Mouse (Mus musculus): ENCODE results near the gene Mafg. TPM values are rescaled to one million over a fixed set of nuclear protein-coding genes. Genes with fewer than 3 reads are reported as not detected.
A peak's percentile ranks its signal among the peaks of the same experiment; 100 is the strongest.

The Mafg gene
- total and polyA plus RNA-seq, 3 experiments: 32.8 to 45.2 (median 35.7) TPM

DNA sequence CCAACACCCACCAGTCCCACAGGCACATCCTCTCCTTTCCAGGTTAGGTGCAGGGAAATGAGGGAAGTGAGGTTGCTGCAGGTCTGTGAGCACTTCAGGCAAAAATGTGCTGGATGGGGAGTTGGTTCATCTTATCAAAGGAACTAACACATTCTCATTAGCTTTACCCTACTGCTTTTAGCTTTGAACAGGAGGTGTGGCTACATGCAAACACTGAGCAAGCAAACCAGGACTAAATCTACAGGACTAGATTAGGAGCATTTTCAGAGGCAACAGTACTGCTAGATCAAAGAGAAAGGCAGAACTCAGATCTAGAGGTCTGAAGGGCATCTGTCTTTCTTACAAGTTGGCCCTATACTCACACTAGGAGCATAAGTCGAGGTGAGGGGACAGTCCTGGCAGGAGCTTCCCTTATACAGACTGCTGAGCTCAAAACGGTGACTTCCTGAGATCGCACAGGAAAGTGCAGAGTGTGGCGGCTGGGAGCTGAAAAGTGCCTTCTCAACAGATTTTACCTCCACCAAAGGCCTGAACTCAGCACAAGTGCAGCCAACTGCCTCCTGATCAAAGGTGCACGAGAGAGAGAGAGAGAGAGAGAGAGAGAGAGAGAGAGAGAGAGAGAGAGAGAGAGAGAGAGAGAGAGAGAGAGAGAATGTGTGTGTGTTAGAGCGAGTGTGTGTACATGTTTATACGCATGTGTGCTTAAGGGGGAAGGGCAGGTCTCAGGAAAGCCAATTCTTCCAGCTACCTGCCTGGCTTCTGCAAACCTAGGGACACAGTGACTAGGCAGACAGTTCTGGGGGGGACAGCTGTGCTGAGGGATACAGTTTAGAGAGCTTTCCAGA is 2.3 kb downstream of the Mafg start:
- H3K27me3 ChIP-seq (ENCODE audit: control insufficient read depth, insufficient read depth, low read length): no peaks in the 10 kb centered on the region
- WGBS: 25% methylated on average over 7 of the region's 7 CpGs
- H3K79me2 ChIP-seq (replicated peaks; ENCODE audit: control insufficient read depth, insufficient read depth, low read length): peaks cover 4% of the 10 kb centered on the region; the same call in 1 of the 2 replicates
- H3K4me3 ChIP-seq: no peak overlapping the region
- H3K4me1 ChIP-seq (ENCODE audit: control insufficient read depth, insufficient read depth, low read length): peaks cover 22% of the 10 kb centered on the region
- H3K27ac ChIP-seq: peak overlapping the region; percentile 69
- TF ChIP-seq EP300 (IDR thresholded peaks at IDR 0.05; ENCODE audit: insufficient read depth, low read depth, low read length) (no peak), CTCF (IDR thresholded peaks at IDR 0.05) (no peak), POLR2A (IDR thresholded peaks at IDR 0.05; ENCODE audit: insufficient read depth, low read depth, low read length) (no peak)
- DNase-seq: no peak
- H3K9ac ChIP-seq (ENCODE audit: low read depth, low read length): 0 out of 2 replicates have a peak overlapping the region, but pooled peaks have one; percentile 5
- H3K36me3 ChIP-seq (ENCODE audit: control insufficient read depth, insufficient read depth, low read length): no peaks in the 10 kb centered on the region
- intact Hi-C loops (cut with DNase I): loop anchor here (5.0 kb wide), 1 partner anchor 41 kb away; the partner anchor contains the start of gene Aspscr1

DNA sequence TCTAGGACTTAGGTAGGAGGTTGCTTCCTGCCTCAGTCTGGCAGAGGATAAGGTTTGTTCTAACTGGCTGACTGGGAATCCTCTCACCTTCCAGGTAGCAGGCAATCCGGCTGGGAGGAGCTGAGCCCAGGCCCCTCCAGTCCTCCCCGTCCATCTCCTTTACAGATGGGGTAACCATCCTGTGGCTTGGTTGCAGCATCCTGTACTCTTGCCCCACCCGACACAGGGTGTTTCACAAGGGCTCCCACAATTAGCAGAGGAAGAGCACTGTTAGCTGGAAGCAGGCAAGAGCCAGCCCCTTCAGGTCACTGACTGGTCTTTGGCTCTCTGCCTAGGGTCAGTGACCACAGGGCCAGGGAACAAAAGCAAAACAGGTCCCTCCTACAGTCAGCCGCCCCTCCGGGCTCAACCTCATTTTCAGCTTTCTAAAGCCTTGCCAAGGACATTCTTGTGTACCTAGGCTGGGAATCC is 3.0 kb downstream of the Mafg start:
- H3K4me3 ChIP-seq: 0 out of 2 replicates have a peak overlapping the region, but pooled peaks have one; percentile 3
- DNase-seq: peak; percentile 56 to 60

DNA sequence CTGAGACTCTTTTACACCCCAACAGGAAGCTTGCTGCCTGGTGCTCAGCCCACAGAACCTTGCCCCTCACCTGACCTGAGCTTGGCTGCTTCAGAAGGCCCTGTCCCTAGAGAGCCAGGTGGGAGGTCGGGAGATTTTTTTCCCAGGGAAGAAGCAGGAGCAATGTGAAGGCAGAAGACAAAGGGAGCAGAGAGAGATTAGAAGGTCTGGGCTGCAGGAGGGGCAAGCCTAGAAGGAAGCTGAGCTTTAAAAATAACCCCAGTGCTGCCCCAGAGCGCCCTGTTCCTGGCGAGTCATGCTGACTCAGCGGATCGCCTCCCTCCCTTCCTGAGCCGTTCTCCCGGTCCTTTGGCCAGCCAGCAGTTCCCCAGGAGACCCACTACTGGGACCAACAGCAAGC is 3.5 kb downstream of the Mafg start:
- Histone ChIP-seq H3K27me3 (ENCODE audit: control insufficient read depth, insufficient read depth, low read length) (no peaks in the 10 kb centered on the region), H3K4me1 (ENCODE audit: control insufficient read depth, insufficient read depth, low read length) (peaks cover 27% of the 10 kb centered on the region), H3K36me3 (ENCODE audit: control insufficient read depth, insufficient read depth, low read length) (no peaks in the 10 kb centered on the region), H3K4me3 (0 out of 2 replicates have a peak overlapping the region, but pooled peaks have one; percentile 3), H3K9ac (ENCODE audit: low read depth, low read length) (peak overlapping the region; percentile 26), H3K27ac (peak overlapping the region; percentile 69), H3K79me2 (replicated peaks; ENCODE audit: control insufficient read depth, insufficient read depth, low read length) (peaks cover 5% of the 10 kb centered on the region; the same call in 1 of the 2 replicates)
- TF ChIP-seq CTCF (IDR thresholded peaks at IDR 0.05): no peak
- TF ChIP-seq POLR2A (IDR thresholded peaks at IDR 0.05; ENCODE audit: insufficient read depth, low read depth, low read length): no peak
- 0 out of 2 replicates have a peak, but pooled peaks have one; percentile 15 for TF ChIP-seq EP300 (IDR thresholded peaks at IDR 0.05; ENCODE audit: insufficient read depth, low read depth, low read length)
- 1% methylated on average over 7 of the region's 7 CpGs for WGBS
- intact Hi-C loops (cut with DNase I): loop anchor here (5.0 kb wide), 1 partner anchor 42 kb away; the partner anchor contains the start of gene Aspscr1
- DNase-seq: peak; percentile 69 to 77

More for the DNA sequence above, 3.0 kb downstream of the Mafg start:
- Histone ChIP-seq H3K27me3 (ENCODE audit: control insufficient read depth, insufficient read depth, low read length) (no peaks in the 10 kb centered on the region), H3K36me3 (ENCODE audit: control insufficient read depth, insufficient read depth, low read length) (no peaks in the 10 kb centered on the region), H3K27ac (peak overlapping the region; percentile 69), H3K4me1 (ENCODE audit: control insufficient read depth, insufficient read depth, low read length) (peaks cover 23% of the 10 kb centered on the region), H3K9ac (ENCODE audit: low read depth, low read length) (peak overlapping the region; percentile 7), H3K79me2 (replicated peaks; ENCODE audit: control insufficient read depth, insufficient read depth, low read length) (peaks cover 5% of the 10 kb centered on the region; the same call in 1 of the 2 replicates)
- TF ChIP-seq EP300 (IDR thresholded peaks at IDR 0.05; ENCODE audit: insufficient read depth, low read depth, low read length) (no peak), CTCF (IDR thresholded peaks at IDR 0.05) (no peak)
- WGBS: 19% methylated on average over 5 of the region's 5 CpGs
- intact Hi-C loops (cut with DNase I): loop anchor here (5.0 kb wide), 1 partner anchor 42 kb away; the partner anchor contains the start of gene Aspscr1

DNA sequence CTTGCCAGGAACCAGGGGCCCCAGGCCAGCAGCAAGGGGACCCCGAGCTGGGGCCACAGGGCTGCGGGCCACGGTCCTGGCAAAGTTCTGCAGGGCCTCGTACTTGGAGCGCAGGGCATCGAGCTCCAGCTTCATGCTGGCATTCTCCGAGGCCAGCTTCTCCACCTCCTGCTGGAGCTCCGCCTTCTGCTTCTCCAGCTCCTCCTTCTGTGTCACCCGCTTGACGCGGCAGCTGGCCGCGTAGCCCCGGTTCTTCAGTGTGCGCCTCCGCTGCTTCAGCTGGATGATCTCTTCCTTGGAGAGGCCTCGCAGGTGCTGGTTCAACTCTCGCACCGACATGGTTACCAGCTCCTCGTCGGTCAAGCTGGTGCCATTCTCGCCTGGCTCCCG is 4.1 kb downstream of the Mafg start:
- Histone ChIP-seq H3K79me2 (replicated peaks; ENCODE audit: control insufficient read depth, insufficient read depth, low read length) (peaks cover 5% of the 10 kb centered on the region; the same call in 1 of the 2 replicates), H3K9ac (ENCODE audit: low read depth, low read length) (peak overlapping the region; percentile 27; the same call in 1 of the 2 replicates), H3K27me3 (ENCODE audit: control insufficient read depth, insufficient read depth, low read length) (no peaks in the 10 kb centered on the region), H3K4me3 (no peak overlapping the region), H3K36me3 (ENCODE audit: control insufficient read depth, insufficient read depth, low read length) (no peaks in the 10 kb centered on the region), H3K27ac (peak overlapping the region; percentile 69), H3K4me1 (ENCODE audit: control insufficient read depth, insufficient read depth, low read length) (peaks cover 27% of the 10 kb centered on the region)
- intact Hi-C loops (cut with DNase I): no loop called here
- TF ChIP-seq CTCF (IDR thresholded peaks at IDR 0.05) (no peak), POLR2A (IDR thresholded peaks at IDR 0.05; ENCODE audit: insufficient read depth, low read depth, low read length) (peak; percentile 8; the same call in 1 of the 2 replicates), EP300 (IDR thresholded peaks at IDR 0.05; ENCODE audit: insufficient read depth, low read depth, low read length) (no peak)
- WGBS: 73% methylated on average over 23 of the region's 23 CpGs
- peak; percentile 56 to 67 for DNase-seq

DNA sequence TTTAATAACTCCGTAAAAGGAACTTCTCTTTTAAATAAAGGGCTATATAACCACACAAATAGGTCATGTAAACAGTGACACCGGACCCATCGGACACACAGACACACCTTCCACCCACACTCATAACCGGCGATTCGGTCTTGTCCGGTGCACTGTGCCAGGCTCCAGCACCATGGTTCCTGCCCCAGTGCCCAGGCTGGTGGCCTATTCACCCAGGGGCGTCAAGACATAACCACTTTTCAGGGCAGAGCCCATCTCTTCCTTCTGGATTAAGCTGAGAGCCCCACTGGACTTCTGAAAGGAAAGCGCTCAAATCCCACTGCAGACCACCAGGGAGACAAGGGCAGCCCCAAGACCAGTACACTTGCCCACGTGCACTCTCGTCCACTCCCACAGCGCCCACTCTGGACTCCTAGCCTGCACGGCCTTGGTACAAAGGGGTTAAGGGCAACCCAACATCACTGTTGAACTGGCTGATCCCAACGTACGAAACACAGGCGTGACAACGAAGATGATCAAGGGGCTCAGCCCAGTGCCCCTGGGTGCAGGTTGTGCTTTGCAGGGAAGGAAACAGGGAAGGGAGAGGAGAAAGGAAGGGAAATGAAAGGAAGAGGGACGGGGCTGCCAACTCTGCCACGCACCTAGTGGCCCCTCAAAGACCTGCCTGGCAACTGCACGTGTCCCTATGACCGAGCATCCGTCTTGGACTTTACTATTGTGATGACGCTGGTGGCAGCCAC is 4.6 kb downstream of the Mafg start:
- intact Hi-C loops (cut with DNase I): no loop called here
- no peak overlapping the region for H3K4me3 ChIP-seq

More for the DNA sequence above, 4.6 kb downstream of the Mafg start:
- no peak for TF ChIP-seq POLR2A (IDR thresholded peaks at IDR 0.05; ENCODE audit: insufficient read depth, low read depth, low read length)
- TF ChIP-seq EP300 (IDR thresholded peaks at IDR 0.05; ENCODE audit: insufficient read depth, low read depth, low read length): no peak
- TF ChIP-seq CTCF (IDR thresholded peaks at IDR 0.05): no peak
- Histone ChIP-seq H3K27me3 (ENCODE audit: control insufficient read depth, insufficient read depth, low read length) (no peaks in the 10 kb centered on the region), H3K79me2 (replicated peaks; ENCODE audit: control insufficient read depth, insufficient read depth, low read length) (peaks cover 5% of the 10 kb centered on the region; the same call in 1 of the 2 replicates), H3K9ac (ENCODE audit: low read depth, low read length) (no peak overlapping the region), H3K36me3 (ENCODE audit: control insufficient read depth, insufficient read depth, low read length) (no peaks in the 10 kb centered on the region), H3K27ac (no peak overlapping the region), H3K4me1 (ENCODE audit: control insufficient read depth, insufficient read depth, low read length) (peaks cover 25% of the 10 kb centered on the region)
- 91% methylated on average over 23 of the region's 23 CpGs for WGBS
- DNase-seq: no peak
